In the genomic region with DNA sequence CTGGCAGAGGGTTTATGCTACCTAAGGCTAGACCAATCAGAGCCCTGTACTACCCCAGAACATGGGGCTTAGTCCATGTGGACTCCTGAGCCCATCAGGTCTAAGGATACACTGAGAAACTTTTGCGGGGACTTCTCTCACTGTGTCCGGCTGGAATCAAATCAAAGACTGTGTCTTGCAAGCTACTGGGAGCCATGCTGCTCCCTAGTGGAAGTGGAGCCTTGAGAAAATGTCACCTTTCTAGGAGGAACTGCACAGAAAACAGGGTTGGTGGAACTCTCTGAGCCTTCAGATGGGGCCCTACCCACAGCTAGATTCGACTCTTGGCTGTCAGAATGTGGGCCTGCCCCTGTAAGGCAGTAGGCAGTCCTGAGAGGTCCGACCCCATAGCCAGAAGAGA, we compare ENCODE assay signal across 12 mouse cellular contexts. TPM values are rescaled to one million over a fixed set of nuclear protein-coding genes. Genes with fewer than 3 reads are reported as not detected.
DNase-seq lines count a peak whose midpoint lies in the region; ATAC-seq lines count a peak whose summit lies in the region.
"Had no signal": no experiment of that assay in that cellular context is flagged by ENCODE, and none has a peak within 500 bp of the region (broad histone marks: within the 10 kb centered on the region; RNA-seq: fewer than 3 reads in every experiment).

No protein-coding gene starts in this region.

- H3K27me3 ChIP-seq in limb, embryonic 11.5 days (ENCODE audit: control insufficient read depth, insufficient read depth, low read length), result no peaks in the 10 kb centered on the region
- H3K27me3 ChIP-seq in limb, embryonic 10.5 days (ENCODE audit: low read depth, poor library complexity, severe bottlenecking), result peaks cover 10% of the 10 kb centered on the region; the same call in 1 of the 2 replicates
- no peaks in the 10 kb centered on the region for H3K27me3 ChIP-seq in kidney, embryonic 16.5 days (ENCODE audit: insufficient read depth, low read length)
- H3K27me3 ChIP-seq in intestine, embryonic 16.5 days (replicated peaks; ENCODE audit: control insufficient read depth, insufficient read depth, low read length), result no peaks in the 10 kb centered on the region
- H3K27me3 ChIP-seq: embryonic facial prominence, embryonic 12.5 days had no signal

- no peak overlapping the region for H3K4me2 ChIP-seq in limb, embryonic 11.5 days (ENCODE audit: low read depth, severe bottlenecking)
- no peak overlapping the region for H3K4me2 ChIP-seq in kidney, embryonic 16.5 days (replicated peaks; ENCODE audit: low read depth, low read length)
- no peak overlapping the region for H3K4me2 ChIP-seq in intestine, embryonic 16.5 days (ENCODE audit: low read depth, low read length)

- 0 out of 2 replicates have a peak overlapping the region, but pooled peaks have one; percentile 4 for H3K9ac ChIP-seq in limb, embryonic 11.5 days (ENCODE audit: low read length)
- no peak overlapping the region; the same call in 1 of the 2 replicates for H3K9ac ChIP-seq in kidney, embryonic 16.5 days (replicated peaks; ENCODE audit: low read length)
- no peak overlapping the region for H3K9ac ChIP-seq in intestine, embryonic 16.5 days (ENCODE audit: low read depth, low read length)
- H3K9ac ChIP-seq: embryonic facial prominence, embryonic 12.5 days had no signal

- DNase-seq in frontal cortex, postnatal 25 days (ENCODE audit: low spot score in 2 of 2), result peak; percentile 28 to 42
- no peak for DNase-seq in frontal cortex, postnatal 10 days (ENCODE audit: low spot score in 2 of 2)
- no peak for DNase-seq in limb, embryonic 11.5 days (ENCODE audit: low spot score)
- no peak for DNase-seq in limb, embryonic 10.5 days (ENCODE audit: low spot score)
- DNase-seq in ES-CJ7 (ENCODE audit: low read depth, low spot score), result peak; percentile 83

- H3K4me3 ChIP-seq in limb, embryonic 11.5 days (ENCODE audit: low read depth, low read length), result no peak overlapping the region
- no peak overlapping the region for H3K4me3 ChIP-seq in limb, embryonic 10.5 days
- no peak overlapping the region for H3K4me3 ChIP-seq in kidney, embryonic 16.5 days (ENCODE audit: low read length)
- H3K4me3 ChIP-seq in intestine, embryonic 16.5 days (ENCODE audit: low read length), result no peak overlapping the region
- H3K4me3 ChIP-seq: embryonic facial prominence, embryonic 12.5 days had no signal

- H3K4me1 ChIP-seq in limb, embryonic 11.5 days (ENCODE audit: control insufficient read depth, insufficient read depth, low read length), result peaks cover 7% of the 10 kb centered on the region
- H3K4me1 ChIP-seq in limb, embryonic 10.5 days, result peaks cover 35% of the 10 kb centered on the region
- H3K4me1 ChIP-seq in kidney, embryonic 16.5 days (ENCODE audit: insufficient read depth, low read length), result peaks cover 42% of the 10 kb centered on the region
- peaks cover 13% of the 10 kb centered on the region for H3K4me1 ChIP-seq in intestine, embryonic 16.5 days (ENCODE audit: control insufficient read depth, insufficient read depth, low read length)

- no peak overlapping the region for H3K27ac ChIP-seq in limb, embryonic 11.5 days (replicated peaks; ENCODE audit: low read depth, low read length)
- no peak overlapping the region for H3K27ac ChIP-seq in limb, embryonic 10.5 days
- peak overlapping the region; percentile 77 for H3K27ac ChIP-seq in kidney, embryonic 16.5 days (ENCODE audit: low read length)
- no peak overlapping the region for H3K27ac ChIP-seq in intestine, embryonic 16.5 days (ENCODE audit: low read length)
- H3K27ac ChIP-seq: embryonic facial prominence, embryonic 12.5 days had no signal

- 52% methylated on average over 4 of the region's 4 CpGs for WGBS in limb, embryonic 11.5 days
- WGBS in limb, embryonic 10.5 days, result 59% methylated on average over 4 of the region's 4 CpGs
- WGBS in kidney, embryonic 16.5 days, result 45% methylated on average over 4 of the region's 4 CpGs
- 49% methylated on average over 4 of the region's 4 CpGs for WGBS in intestine, embryonic 16.5 days

- no peaks in the 10 kb centered on the region for H3K36me3 ChIP-seq in limb, embryonic 11.5 days (ENCODE audit: control insufficient read depth, insufficient read depth, low read length)
- H3K36me3 ChIP-seq in limb, embryonic 10.5 days, result no peaks in the 10 kb centered on the region
- H3K36me3 ChIP-seq in kidney, embryonic 16.5 days (ENCODE audit: insufficient read depth, low read length), result no peaks in the 10 kb centered on the region
- H3K36me3 ChIP-seq in intestine, embryonic 16.5 days (ENCODE audit: control insufficient read depth, insufficient read depth, low read length), result no peaks in the 10 kb centered on the region
- H3K36me3 ChIP-seq: embryonic facial prominence, embryonic 12.5 days had no signal

- no peak for ATAC-seq in limb, embryonic 11.5 days (ENCODE audit: insufficient number of reproducible peaks, low FRiP score, low TSS enrichment, low read depth)
- no peak for ATAC-seq in kidney, embryonic 16.5 days (ENCODE audit: low FRiP score, low TSS enrichment)
- ATAC-seq in intestine, embryonic 16.5 days, result no peak
- ATAC-seq in granulocyte monocyte progenitor cell, adult 5-6 weeks (replicated peaks; ENCODE audit: poor library complexity, severe bottlenecking), result no peak; the same call in 1 of the 2 replicates

- no peaks in the 10 kb centered on the region for H3K9me3 ChIP-seq in limb, embryonic 11.5 days (ENCODE audit: control insufficient read depth, low read length)
- no peaks in the 10 kb centered on the region for H3K9me3 ChIP-seq in limb, embryonic 10.5 days (replicated peaks)
- no peaks in the 10 kb centered on the region for H3K9me3 ChIP-seq in kidney, embryonic 16.5 days (ENCODE audit: low read length)
- H3K9me3 ChIP-seq in intestine, embryonic 16.5 days (ENCODE audit: control insufficient read depth, low read length), result no peaks in the 10 kb centered on the region
- H3K9me3 ChIP-seq: embryonic facial prominence, embryonic 12.5 days had no signal

RNA-seq across cellular contexts. Expression of gene D630003M21Rik, which starts 18.5 kb away (rescaled TPM):
- 2.3 and 3.2 TPM in 2 replicates for polyA plus RNA-seq in limb, embryonic 11.5 days (2014; fragmentation: Nextera tagmentation; extraction: Ambion mirVana)
- 1.2 and 3.3 TPM in 2 replicates for polyA plus RNA-seq in limb, embryonic 10.5 days (2016; fragmentation: Nextera tagmentation; extraction: Ambion mirVana)
- 8.3 and 9.0 TPM in 2 replicates for polyA plus RNA-seq in kidney, embryonic 16.5 days (2015; fragmentation: Nextera tagmentation; extraction: Ambion mirVana)
- 2.8 and 2.9 TPM in 2 replicates for polyA plus RNA-seq in intestine, embryonic 16.5 days (2015; fragmentation: Nextera tagmentation; extraction: Ambion mirVana)
- total RNA-seq in granulocyte monocyte progenitor cell, adult 5-6 weeks (2014; fragmentation: Nextera tagmentation), result 0.21 TPM in 1 of 2 replicates, not detected in the other
- total RNA-seq in granulocyte monocyte progenitor cell, adult 5-6 weeks (2017), result not detected in 2 replicates
- total RNA-seq: hematopoietic stem cell, adult 5-6 weeks; neutrophil, adult 5-6 weeks had no signal

RNA-seq across cellular contexts. Expression of gene Bpi, which starts 47.4 kb away (rescaled TPM):
- not detected in 2 replicates for polyA plus RNA-seq in limb, embryonic 11.5 days (2014; fragmentation: Nextera tagmentation; extraction: Ambion mirVana)
- polyA plus RNA-seq in limb, embryonic 10.5 days (2016; fragmentation: Nextera tagmentation; extraction: Ambion mirVana), result not detected in 2 replicates
- 0.18 TPM in 1 of 2 replicates, not detected in the other for polyA plus RNA-seq in kidney, embryonic 16.5 days (2015; fragmentation: Nextera tagmentation; extraction: Ambion mirVana)
- not detected in 2 replicates for polyA plus RNA-seq in intestine, embryonic 16.5 days (2015; fragmentation: Nextera tagmentation; extraction: Ambion mirVana)
- not detected in 2 replicates for total RNA-seq in granulocyte monocyte progenitor cell, adult 5-6 weeks (2014; fragmentation: Nextera tagmentation)
- not detected in 2 replicates for total RNA-seq in granulocyte monocyte progenitor cell, adult 5-6 weeks (2017)
- total RNA-seq: hematopoietic stem cell, adult 5-6 weeks; neutrophil, adult 5-6 weeks had no signal
- polyA plus RNA-seq: embryonic facial prominence, embryonic 12.5 days; liver, embryonic 16.5 days had no signal

Comparison
In these comparisons a context has a peak if more than half of its experiments do, and no peak if none do; other contexts are left out.
1. DNase-seq: peak in frontal cortex, postnatal 25 days (2 of 2) and ES-CJ7 (single experiment); none in frontal cortex, postnatal 10 days (0 of 2), limb, embryonic 11.5 days (single experiment) and limb, embryonic 10.5 days (single experiment).